Mouse (Mus musculus): ENCODE measurements around the gene H2-DMb2. TPM values are rescaled to one million over a fixed set of nuclear protein-coding genes. Genes with fewer than 3 reads are reported as not detected.

The H2-DMb2 gene
- polyA plus RNA-seq, 1 experiment from 2014 or later, result 0.16 TPM

GRCm38 (mm10) chr17:34196941-34197894 lies 54.1 kb downstream of the H2-DMb2 start, which contains the start of gene Psmb8:
Gene Psmb8, plus strand, starts transcription at chr17:34197721.
- Histone ChIP-seq H3K9me3 (no peaks in the 10 kb centered on the region), H3K27ac (no peak within 1 kb of the TSS)
- 4% methylated on average over 41 of the region's 41 CpGs for WGBS

GRCm38 (mm10) chr17:34197904-34198520 lies 54.9 kb downstream of the H2-DMb2 start:
- DNase-seq (ENCODE audit: extremely low spot score, low spot score), result no peak
- Histone ChIP-seq H3K4me3 (peak overlapping the region; percentile 44), H3K27me3 (ENCODE audit: poor library complexity, severe bottlenecking) (peaks cover 94% of the 10 kb centered on the region), H3K27ac (no peak overlapping the region), H3K36me3 (replicated peaks) (no peaks in the 10 kb centered on the region), H3K4me1 (peaks cover 22% of the 10 kb centered on the region), H3K9me3 (no peaks in the 10 kb centered on the region)
- WGBS, result under 1% methylated on average over 32 of the region's 32 CpGs

More at GRCm38 (mm10) chr17:34196941-34197894, 54.1 kb downstream of the H2-DMb2 start, which contains the start of gene Psmb8:
- peak; percentile 83 for DNase-seq (ENCODE audit: extremely low spot score, low spot score)
- Histone ChIP-seq H3K4me1 (peaks cover 22% of the 10 kb centered on the region), H3K4me3 (peak within 1 kb of the TSS; percentile 44), H3K27me3 (ENCODE audit: poor library complexity, severe bottlenecking) (peaks cover 96% of the 10 kb centered on the region), H3K36me3 (replicated peaks) (no peaks in the 10 kb centered on the region)

- 9% methylated on average over 11 of the region's 11 CpGs for WGBS
- Histone ChIP-seq H3K9me3 (no peaks in the 10 kb centered on the region), H3K27me3 (ENCODE audit: poor library complexity, severe bottlenecking) (peaks cover 94% of the 10 kb centered on the region), H3K4me3 (peak overlapping the region; percentile 44), H3K27ac (no peak overlapping the region), H3K4me1 (peaks cover 22% of the 10 kb centered on the region), H3K36me3 (replicated peaks) (no peaks in the 10 kb centered on the region)
- DNase-seq (ENCODE audit: extremely low spot score, low spot score), result no peak
Measured at GRCm38 (mm10) chr17:34198521-34198912, 55.4 kb downstream of the H2-DMb2 start.

- Histone ChIP-seq H3K27ac (no peak overlapping the region), H3K27me3 (ENCODE audit: poor library complexity, severe bottlenecking) (peaks cover 93% of the 10 kb centered on the region), H3K36me3 (replicated peaks) (no peaks in the 10 kb centered on the region), H3K9me3 (no peaks in the 10 kb centered on the region), H3K4me3 (no peak overlapping the region), H3K4me1 (peaks cover 22% of the 10 kb centered on the region)
- DNase-seq (ENCODE audit: extremely low spot score, low spot score), result no peak
- WGBS, result 64% methylated on average over 12 of the region's 12 CpGs
Measured at GRCm38 (mm10) chr17:34199050-34199619, 56.0 kb downstream of the H2-DMb2 start.

GRCm38 (mm10) chr17:34200047-34200446 lies 56.9 kb downstream of the H2-DMb2 start:
- Histone ChIP-seq H3K4me1 (peaks cover 30% of the 10 kb centered on the region), H3K4me3 (no peak overlapping the region), H3K36me3 (replicated peaks) (no peaks in the 10 kb centered on the region), H3K27me3 (ENCODE audit: poor library complexity, severe bottlenecking) (peaks cover 92% of the 10 kb centered on the region), H3K27ac (no peak overlapping the region), H3K9me3 (no peaks in the 10 kb centered on the region)
- no peak for DNase-seq (ENCODE audit: extremely low spot score, low spot score)
- 85% methylated on average over 10 of the region's 10 CpGs for whole genome bisulfite sequencing

GRCm38 (mm10) chr17:34200772-34201505 lies 57.8 kb downstream of the H2-DMb2 start:
- no peak overlapping the region for H3K4me3 ChIP-seq
- WGBS, result 88% methylated on average over 16 of the region's 16 CpGs
- H3K36me3 ChIP-seq (replicated peaks), result no peaks in the 10 kb centered on the region
- H3K27ac ChIP-seq, result no peak overlapping the region
- H3K4me1 ChIP-seq, result peaks cover 36% of the 10 kb centered on the region
- no peak for DNase-seq (ENCODE audit: extremely low spot score, low spot score)
- H3K9me3 ChIP-seq, result no peaks in the 10 kb centered on the region
- H3K27me3 ChIP-seq (ENCODE audit: poor library complexity, severe bottlenecking), result peaks cover 92% of the 10 kb centered on the region

Other genes starting within 250 kb of the H2-DMb2 start
- 0.19 and 0.39 TPM in 2 replicates for gene Platr17, start 238.2 kb upstream of the H2-DMb2 start, polyA plus RNA-seq (2016; fragmentation: Nextera tagmentation; extraction: Ambion mirVana)
- 85.9 and 90.8 TPM in 2 replicates for gene Daxx, start 233.9 kb upstream of the H2-DMb2 start, polyA plus RNA-seq (2016; fragmentation: Nextera tagmentation; extraction: Ambion mirVana)
- 14.1 TPM in 2 replicates for gene Tapbp, start 227.4 kb upstream of the H2-DMb2 start, polyA plus RNA-seq (2016; fragmentation: Nextera tagmentation; extraction: Ambion mirVana)
- gene Zbtb22, start 227.4 kb upstream of the H2-DMb2 start, polyA plus RNA-seq (2016; fragmentation: Nextera tagmentation; extraction: Ambion mirVana), result 21.2 and 23.2 TPM in 2 replicates
- 39.3 and 46.7 TPM in 2 replicates for gene Rgl2, start 213.8 kb upstream of the H2-DMb2 start, polyA plus RNA-seq (2016; fragmentation: Nextera tagmentation; extraction: Ambion mirVana)
- 239 and 242 TPM in 2 replicates for gene Pfdn6, start 203.0 kb upstream of the H2-DMb2 start, polyA plus RNA-seq (2016; fragmentation: Nextera tagmentation; extraction: Ambion mirVana)
- gene Wdr46, start 202.6 kb upstream of the H2-DMb2 start, polyA plus RNA-seq (2016; fragmentation: Nextera tagmentation; extraction: Ambion mirVana), result 56.1 and 59.6 TPM in 2 replicates
- gene B3galt4, start 191.8 kb upstream of the H2-DMb2 start, polyA plus RNA-seq (2016; fragmentation: Nextera tagmentation; extraction: Ambion mirVana), result 3.3 and 3.7 TPM in 2 replicates
- gene Vps52, start 187.5 kb upstream of the H2-DMb2 start, polyA plus RNA-seq (2016; fragmentation: Nextera tagmentation; extraction: Ambion mirVana), result 49.4 and 51.3 TPM in 2 replicates
- 1,596 and 1,663 TPM in 2 replicates for gene Rps18, start 187.3 kb upstream of the H2-DMb2 start, polyA plus RNA-seq (2016; fragmentation: Nextera tagmentation; extraction: Ambion mirVana)
- gene H2-K1, start 143.0 kb upstream of the H2-DMb2 start, polyA plus RNA-seq (2016; fragmentation: Nextera tagmentation; extraction: Ambion mirVana), result 51.2 and 51.8 TPM in 2 replicates
- gene Ring1, start 118.6 kb upstream of the H2-DMb2 start, polyA plus RNA-seq (2016; fragmentation: Nextera tagmentation; extraction: Ambion mirVana), result 11.4 and 12.4 TPM in 2 replicates
- 95.4 and 96.4 TPM in 2 replicates for gene H2-Ke6, start 115.2 kb upstream of the H2-DMb2 start, polyA plus RNA-seq (2016; fragmentation: Nextera tagmentation; extraction: Ambion mirVana)
- gene Slc39a7, start 111.6 kb upstream of the H2-DMb2 start, polyA plus RNA-seq (2016; fragmentation: Nextera tagmentation; extraction: Ambion mirVana), result 203 and 206 TPM in 2 replicates
- gene Rxrb, start 111.5 kb upstream of the H2-DMb2 start, polyA plus RNA-seq (2016; fragmentation: Nextera tagmentation; extraction: Ambion mirVana), result 44.5 and 48.3 TPM in 2 replicates
- gene Col11a2, start 103.9 kb upstream of the H2-DMb2 start, polyA plus RNA-seq (2016; fragmentation: Nextera tagmentation; extraction: Ambion mirVana), result 0.74 and 0.75 TPM in 2 replicates
- gene H2-Oa, start 51.0 kb upstream of the H2-DMb2 start, polyA plus RNA-seq (2016; fragmentation: Nextera tagmentation; extraction: Ambion mirVana), result 0.12 and 0.43 TPM in 2 replicates
- 4.5 and 6.9 TPM in 2 replicates for gene H2-DMa, start 23.8 kb upstream of the H2-DMb2 start, polyA plus RNA-seq (2016; fragmentation: Nextera tagmentation; extraction: Ambion mirVana)
- 121 and 134 TPM in 2 replicates for gene Brd2, start 20.7 kb upstream of the H2-DMb2 start, polyA plus RNA-seq (2016; fragmentation: Nextera tagmentation; extraction: Ambion mirVana)
- 0.24 and 0.81 TPM in 2 replicates for gene H2-DMb1, start 9.8 kb downstream of the H2-DMb2 start, polyA plus RNA-seq (2016; fragmentation: Nextera tagmentation; extraction: Ambion mirVana)
- gene Tap1, start 44.2 kb downstream of the H2-DMb2 start, polyA plus RNA-seq (2016; fragmentation: Nextera tagmentation; extraction: Ambion mirVana), result 1.4 and 1.7 TPM in 2 replicates
- gene Psmb9, start 44.5 kb downstream of the H2-DMb2 start, polyA plus RNA-seq (2016; fragmentation: Nextera tagmentation; extraction: Ambion mirVana), result 0.79 and 1.3 TPM in 2 replicates
- gene Psmb8, start 54.4 kb downstream of the H2-DMb2 start, polyA plus RNA-seq (2016; fragmentation: Nextera tagmentation; extraction: Ambion mirVana), result 1.2 and 1.3 TPM in 2 replicates
- 0.18 and 0.60 TPM in 2 replicates for gene Tap2, start 60.2 kb downstream of the H2-DMb2 start, polyA plus RNA-seq (2016; fragmentation: Nextera tagmentation; extraction: Ambion mirVana)
- gene H2-Ob, start 95.6 kb downstream of the H2-DMb2 start, polyA plus RNA-seq (2016; fragmentation: Nextera tagmentation; extraction: Ambion mirVana), result not detected in 2 replicates
- gene H2-Ab1, start 114.4 kb downstream of the H2-DMb2 start, polyA plus RNA-seq (2016; fragmentation: Nextera tagmentation; extraction: Ambion mirVana), result 9.8 and 12.5 TPM in 2 replicates
- gene H2-Aa, start 144.5 kb downstream of the H2-DMb2 start, polyA plus RNA-seq (2016; fragmentation: Nextera tagmentation; extraction: Ambion mirVana), result 0.17 TPM in 1 of 2 replicates, not detected in the other
- 0.54 and 1.0 TPM in 2 replicates for gene H2-Eb1, start 162.6 kb downstream of the H2-DMb2 start, polyA plus RNA-seq (2016; fragmentation: Nextera tagmentation; extraction: Ambion mirVana)
- gene H2-Eb2, start 182.4 kb downstream of the H2-DMb2 start, polyA plus RNA-seq (2016; fragmentation: Nextera tagmentation; extraction: Ambion mirVana), result not detected in 2 replicates
- gene Btnl2, start 211.5 kb downstream of the H2-DMb2 start, polyA plus RNA-seq (2016; fragmentation: Nextera tagmentation; extraction: Ambion mirVana), result not detected in 2 replicates
- gene Btnl1, start 233.8 kb downstream of the H2-DMb2 start, polyA plus RNA-seq (2016; fragmentation: Nextera tagmentation; extraction: Ambion mirVana), result not detected in 2 replicates

All from forebrain, embryonic 10.5 days (tissue).